Mouse (Mus musculus) CH12.LX (cell line): Measurements from ENCODE around the gene Cbfa2t3. TPM values are rescaled to one million over a fixed set of nuclear protein-coding genes. Genes with fewer than 3 reads are reported as not detected.

Experiments
- DNase-seq: peaks from one replicate; pipeline ENCODE4 v3.0.0-alpha.2; 2013; ENCODE audit errors: extremely low read depth
- H3K27ac ChIP-seq: 2 replicates; pipeline ENCODE4 v1.5.1; 2012; ENCODE audit warnings: low read depth, mild to moderate bottlenecking, control low read depth, moderate library complexity; ENCODE audit not compliant: insufficient read depth
- H3K27me3 ChIP-seq: replicated peaks from 2 replicates; pipeline ENCODE3; 2012; ENCODE audit warnings: inconsistent platforms
- H3K36me3 ChIP-seq, 2 experiments: replicated peaks in 1 of 2; 2 replicates each; pipeline versions ENCODE3 to v1.6.1; 2012; ENCODE audit warnings: inconsistent platforms in 1 of 2, low read length in 1 of 2, mild to moderate bottlenecking in 1 of 2, mixed read lengths in 1 of 2, moderate library complexity in 1 of 2; ENCODE audit not compliant: control insufficient read depth in 1 of 2, insufficient read depth in 1 of 2
- H3K4me1 ChIP-seq, 2 experiments: 2 replicates each; pipeline ENCODE4 v1.6.1; 2012; ENCODE audit warnings: inconsistent platforms in 1 of 2, moderate library complexity in 1 of 2; ENCODE audit not compliant: insufficient read depth in 2 of 2, control insufficient read depth in 1 of 2
- H3K4me2 ChIP-seq: 2 replicates; pipeline ENCODE4 v1.6.1; 2012; ENCODE audit warnings: low read depth, mild to moderate bottlenecking, control low read depth; ENCODE audit not compliant: poor library complexity, insufficient read depth, severe bottlenecking
- H3K4me3 ChIP-seq, 3 experiments: fragments of 150-350 bp in 1 of 3; sonication (generic) in 1 of 3; replicated peaks in 1 of 3; 2 replicates each; pipeline versions ENCODE3 to v1.5.1; 2011 to 2012; ENCODE audit warnings: low read depth in 2 of 3, low read length in 2 of 3, mild to moderate bottlenecking in 2 of 3, moderate library complexity in 2 of 3, control low read depth in 1 of 3, improper control_type of control experiment in 1 of 3, inconsistent platforms in 1 of 3, mixed read lengths in 1 of 3; ENCODE audit not compliant: poor library complexity in 1 of 3
- H3K79me2 ChIP-seq: replicated peaks from 2 replicates; pipeline ENCODE4 v1.6.1; 2012; ENCODE audit warnings: mild to moderate bottlenecking, moderate library complexity; ENCODE audit not compliant: control insufficient read depth, poor library complexity, insufficient read depth, severe bottlenecking; ENCODE audit errors: extremely low read depth
- H3K9ac ChIP-seq: 2 replicates; pipeline ENCODE4 v1.6.1; 2012; ENCODE audit warnings: low read depth, mild to moderate bottlenecking, control low read depth, moderate library complexity; ENCODE audit not compliant: insufficient read depth
- H3K9me3 ChIP-seq: replicated peaks from 2 replicates; pipeline ENCODE3; 2012; ENCODE audit warnings: low read length, inconsistent platforms, mixed read lengths
- CHD2 ChIP-seq: IDR thresholded peaks from 2 replicates; pipeline ENCODE4 v1.6.1; 2011; ENCODE audit warnings: low read length, improper control_type of control experiment
- E2F4 ChIP-seq: IDR thresholded peaks from 2 replicates; pipeline ENCODE4 v1.6.1; 2011; ENCODE audit warnings: low read depth, low read length, improper control_type of control experiment; ENCODE audit not compliant: insufficient replicate concordance
- ETS1 ChIP-seq: conservative IDR thresholded peaks from 2 replicates; pipeline ENCODE4 v1.6.1; 2012; ENCODE audit warnings: low read depth, mild to moderate bottlenecking, inconsistent platforms, low read length, improper control_type of control experiment, moderate library complexity
- HCFC1 ChIP-seq: IDR thresholded peaks from 2 replicates; pipeline ENCODE4 v1.6.1; 2012; ENCODE audit warnings: low read depth, mild to moderate bottlenecking, inconsistent platforms, low read length, improper control_type of control experiment
- IRF4 ChIP-seq: IDR thresholded peaks from 2 replicates; pipeline ENCODE4 v1.6.1; 2014; ENCODE audit warnings: low read depth, mild to moderate bottlenecking, inconsistent platforms, low read length, improper control_type of control experiment
- JUND ChIP-seq: conservative IDR thresholded peaks from 2 replicates; pipeline ENCODE4 v1.6.1; 2011; ENCODE audit warnings: low read depth, low read length, improper control_type of control experiment
- MAFK ChIP-seq: IDR thresholded peaks from 2 replicates; pipeline ENCODE4 v1.6.1; 2011; ENCODE audit warnings: low read length, improper control_type of control experiment; ENCODE audit not compliant: insufficient replicate concordance
- NRF1 ChIP-seq: IDR thresholded peaks from 2 replicates; pipeline ENCODE4 v1.6.1; 2014; ENCODE audit warnings: low read depth, mild to moderate bottlenecking, inconsistent platforms, low read length, improper control_type of control experiment, moderate library complexity
- POLR2A ChIP-seq: IDR thresholded peaks from 2 replicates; pipeline ENCODE4 v1.6.1; 2011; ENCODE audit warnings: low read depth, mild to moderate bottlenecking, improper control_type of control experiment, low read length
- POLR2AphosphoS2 ChIP-seq: IDR thresholded peaks from 2 replicates; pipeline ENCODE4 v1.6.1; 2011; ENCODE audit warnings: low read depth, low read length, improper control_type of control experiment
- RAD21 ChIP-seq: IDR thresholded peaks from 2 replicates; pipeline ENCODE4 v1.6.1; 2011; ENCODE audit warnings: low read depth, mild to moderate bottlenecking, low read length, improper control_type of control experiment, moderate library complexity
- SIN3A ChIP-seq: IDR thresholded peaks from 2 replicates; pipeline ENCODE4 v1.6.1; 2012; ENCODE audit warnings: low read length, improper control_type of control experiment, inconsistent platforms
- ZC3H11A ChIP-seq: IDR thresholded peaks from 2 replicates; pipeline ENCODE4 v1.6.1; 2012; ENCODE audit warnings: low read depth, mild to moderate bottlenecking, inconsistent platforms, low read length, improper control_type of control experiment
- ZKSCAN1 ChIP-seq: IDR thresholded peaks from 2 replicates; pipeline ENCODE4 v1.6.1; 2012; ENCODE audit warnings: low read depth, inconsistent platforms, low read length, improper control_type of control experiment, borderline replicate concordance
- ZNF384 ChIP-seq: IDR thresholded peaks from 2 replicates; pipeline ENCODE4 v1.6.1; 2012; ENCODE audit warnings: low read depth, low read length, improper control_type of control experiment, inconsistent platforms
- dilution Hi-C: fragments of 300-500 bp; cut with MboI; formaldehyde crosslinking; loops from 2 replicates; pipeline ENCODE4 v1.14.3; 2020; ENCODE audit warnings: low sequenced_read_pairs; ENCODE audit not compliant: extremely low pct_unique_long_range_greater_than_20kb, extremely low pct_ligation_motif_present
- in situ Hi-C: fragments of 300-500 bp; cut with MboI; formaldehyde crosslinking; loops from 3 replicates; pipeline ENCODE4 v1.14.3; 2019; ENCODE audit warnings: low sequenced_read_pairs, low pct_ligation_motif_present, low pct_unique_long_range_greater_than_20kb, mixed read lengths
- polyA plus RNA-seq: library from polyadenylated mRNA; unstranded; fragments of >175 nt; gene quantifications from 2 replicates; pipeline ENCODE4 v1.2.1, GENCODE M21; 2012; ENCODE audit warnings: low read depth; ENCODE audit not compliant: insufficient read length
- total RNA-seq, 2 experiments: library from RNA; depleted of rRNA; stranded (reverse); fragments of 300-350 nt in 1 of 2; fragments of >200 nt in 1 of 2; gene quantifications; 2 replicates each; pipeline ENCODE4 v1.2.3; 2012 to 2014

Gene Cbfa2t3
- total and polyA plus RNA-seq, 3 experiments, result 0.47 to 22.6 (median 2.1) TPM

DNA sequence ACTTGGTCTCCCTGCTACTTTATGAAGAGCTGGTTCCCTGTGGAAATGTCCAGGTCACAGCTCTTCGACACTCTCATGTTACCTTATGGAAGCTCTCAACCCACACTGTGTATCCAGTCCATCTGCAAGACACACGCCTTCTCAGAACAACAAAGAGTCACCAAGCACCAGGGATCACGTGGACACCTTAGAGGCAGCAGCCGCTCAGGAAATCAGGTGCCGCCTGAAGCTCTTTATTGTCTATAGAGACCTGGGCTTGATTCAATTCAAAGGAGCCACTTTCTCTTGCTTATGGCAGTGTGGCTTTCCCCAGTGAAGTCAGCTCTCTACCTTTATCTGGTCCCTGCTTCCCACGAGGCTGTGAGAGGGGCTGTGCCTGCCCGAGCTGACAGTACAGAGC, 18.7 kb downstream of the Cbfa2t3 start:
- no peak overlapping the region for H3K27ac ChIP-seq
- no peak overlapping the region for H3K4me3 ChIP-seq
- H3K9ac ChIP-seq, result no peak overlapping the region
- no peaks in the 10 kb centered on the region for H3K27me3 ChIP-seq
- no peak overlapping the region for H3K4me2 ChIP-seq
- H3K79me2 ChIP-seq, result peaks cover 9% of the 10 kb centered on the region; the same call in 1 of the 2 replicates
- DNase-seq, result no peak
- H3K36me3 ChIP-seq, result peaks cover 49 to 88% of the 10 kb centered on the region in 2 experiments
- dilution Hi-C loops (no loop called here), in situ Hi-C loops (no loop called here)
- peaks cover 21% of the 10 kb centered on the region for H3K9me3 ChIP-seq
- peaks cover 7 to 35% of the 10 kb centered on the region in 2 experiments; a peak in 3 of 4 replicates for H3K4me1 ChIP-seq
- TF ChIP-seq SIN3A (no peak), HCFC1 (no peak)

DNA sequence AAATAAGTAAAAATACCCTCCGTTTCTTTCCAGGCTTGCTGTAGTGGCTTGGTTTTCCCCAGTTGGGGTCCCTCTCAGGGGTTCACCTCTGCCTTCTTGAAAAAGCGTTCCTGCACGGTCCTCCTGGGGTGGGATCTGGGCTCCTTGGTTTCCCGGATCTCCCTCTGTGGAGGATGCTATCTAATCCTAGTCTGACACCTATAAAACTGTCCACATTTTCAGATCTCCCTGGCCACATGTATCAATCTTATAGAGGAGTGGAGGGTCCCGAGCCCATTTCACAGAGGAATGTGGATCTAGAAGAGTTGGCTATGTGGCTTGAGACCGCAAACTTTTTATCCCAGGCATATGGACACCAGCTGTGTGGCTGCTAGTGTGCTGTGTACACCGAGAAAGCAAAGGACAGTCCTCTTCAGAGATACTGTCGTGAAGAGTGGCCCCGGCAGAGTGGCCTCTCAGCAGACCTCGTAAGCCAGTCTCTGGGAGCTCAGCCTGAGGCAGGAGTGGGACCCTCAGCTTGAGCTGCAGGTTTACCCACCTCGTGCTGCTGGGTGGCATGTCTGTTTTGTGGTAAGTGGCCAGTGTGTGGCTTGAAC, 19.5 kb downstream of the Cbfa2t3 start:
- in situ Hi-C loops, result no loop called here
- H3K4me1 ChIP-seq, result peaks cover 10 to 38% of the 10 kb centered on the region in 2 experiments
- H3K27ac ChIP-seq, result no peak overlapping the region
- H3K9ac ChIP-seq, result no peak overlapping the region
- no peak for DNase-seq
- H3K79me2 ChIP-seq, result peaks cover 9% of the 10 kb centered on the region; the same call in 1 of the 2 replicates
- no peak overlapping the region for H3K4me3 ChIP-seq
- no peaks in the 10 kb centered on the region for H3K27me3 ChIP-seq
- peaks cover 49 to 88% of the 10 kb centered on the region in 2 experiments for H3K36me3 ChIP-seq
- dilution Hi-C loops, result no loop called here
- TF ChIP-seq ZNF384 (no peak), JUND (no peak), POLR2AphosphoS2 (no peak), ETS1 (no peak), POLR2A (0 out of 2 replicates have a peak, but pooled peaks have one; percentile 5)
- peaks cover 21% of the 10 kb centered on the region for H3K9me3 ChIP-seq
- H3K4me2 ChIP-seq, result no peak overlapping the region

- dilution Hi-C loops, result no loop called here
- no peak for DNase-seq
- Histone ChIP-seq H3K9me3 (peaks cover 21% of the 10 kb centered on the region), H3K9ac (no peak overlapping the region)
- in situ Hi-C loops, result no loop called here
- TF ChIP-seq IRF4 (no peak), ZKSCAN1 (no peak), RAD21 (no peak), POLR2A (no peak), CHD2 (no peak), ZC3H11A (no peak), MAFK (no peak), NRF1 (no peak), E2F4 (no peak)
- TF ChIP-seq, all 38 proteins: peak for 0
- Histone ChIP-seq H3K79me2 (peaks cover 9% of the 10 kb centered on the region; the same call in 1 of the 2 replicates), H3K27ac (no peak overlapping the region), H3K4me1 (peaks cover 10 to 39% of the 10 kb centered on the region in 2 experiments), H3K27me3 (no peaks in the 10 kb centered on the region), H3K4me3 (no peak overlapping the region), H3K4me2 (no peak overlapping the region), H3K36me3 (peaks cover 54 to 91% of the 10 kb centered on the region in 2 experiments)
These were observed 20.1 kb downstream of the Cbfa2t3 start for GRCm38 (mm10) chr8:122678896-122679210.
